Mouse (Mus musculus) embryonic facial prominence, embryonic 11.5 days (tissue): ENCODE data around the gene Lsm5. TPM values are rescaled to one million over a fixed set of nuclear protein-coding genes. Genes with fewer than 3 reads are reported as not detected.

Source experiments
- polyA plus RNA-seq: library from polyadenylated mRNA; unstranded; fragments of >200 nt; fragmentation: Nextera tagmentation; extraction: Ambion mirVana; gene quantifications from 2 replicates; pipeline ENCODE4 v1.2.1, GENCODE M21; 2014

Lsm5 gene
- polyA plus RNA-seq, 1 experiment from 2014 or later, result 263 TPM

Other genes starting within 250 kb of the Lsm5 start
- 2.7 and 4.8 TPM in 2 replicates for gene Pde1c, start 135.6 kb downstream of the Lsm5 start, polyA plus RNA-seq
- gene Avl9, start 10.2 kb upstream of the Lsm5 start, polyA plus RNA-seq, result 19.8 and 20.2 TPM in 2 replicates
- 33.6 and 35.0 TPM in 2 replicates for gene Kbtbd2, start 93.1 kb upstream of the Lsm5 start, polyA plus RNA-seq
- gene Fkbp9, start 127.3 kb upstream of the Lsm5 start, polyA plus RNA-seq, result 82.1 and 86.9 TPM in 2 replicates
- gene Nt5c3, start 219.2 kb upstream of the Lsm5 start, polyA plus RNA-seq, result 80.5 and 85.2 TPM in 2 replicates
- gene Vmn1r4, start 219.3 kb upstream of the Lsm5 start, polyA plus RNA-seq, result 0.29 and 0.49 TPM in 2 replicates